8 mouse cellular contexts compared by ENCODE assay signal in the genomic region with DNA sequence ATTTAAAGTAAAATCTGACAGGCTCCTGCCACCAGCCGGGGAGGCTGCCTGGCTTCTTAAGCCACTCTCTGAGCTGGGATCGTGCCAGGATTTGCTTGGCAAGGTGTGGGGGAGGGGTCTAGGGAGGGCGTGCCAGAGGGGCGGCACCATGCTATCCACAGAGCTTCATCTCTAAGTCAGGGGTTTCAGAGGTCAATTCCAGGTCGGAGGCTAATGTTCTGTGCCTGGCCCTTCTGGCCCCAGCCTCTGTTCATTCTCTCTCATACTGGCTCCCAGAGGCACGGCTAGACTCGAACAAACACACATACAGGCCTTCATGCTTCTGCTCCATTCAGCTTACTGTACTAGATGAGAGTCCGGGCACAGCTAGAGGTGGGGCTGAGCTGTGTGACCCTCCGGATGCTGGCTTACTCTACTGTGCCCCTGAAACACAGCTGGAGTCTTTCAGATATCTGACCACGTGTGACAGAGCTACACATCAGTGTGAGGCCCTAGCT. TPM values are rescaled to one million over a fixed set of nuclear protein-coding genes. Genes with fewer than 3 reads are reported as not detected.
DNase-seq lines count a peak whose midpoint lies in the region; ATAC-seq and TF ChIP-seq lines count a peak whose summit lies in the region.

No protein-coding gene starts in this region.

- H3K27me3 ChIP-seq in lung, embryonic 16.5 days (ENCODE audit: control insufficient read depth, insufficient read depth, low read depth, low read length), result no peaks in the 10 kb centered on the region
- no peaks in the 10 kb centered on the region for H3K27me3 ChIP-seq in forebrain, postnatal 0 days (ENCODE audit: insufficient read depth, low read length)
- no peaks in the 10 kb centered on the region for H3K27me3 ChIP-seq in limb, embryonic 13.5 days
- H3K27me3 ChIP-seq in stomach, postnatal 0 days (ENCODE audit: control insufficient read depth, insufficient read depth, low read length), result no peaks in the 10 kb centered on the region

- no peak for TF ChIP-seq CTCF in lung, adult 2 months (IDR thresholded peaks at IDR 0.05; ENCODE audit: insufficient read depth, low read length)
- TF ChIP-seq CTCF in forebrain, postnatal 0 days (IDR thresholded peaks at IDR 0.05; ENCODE audit: low read depth), result no peak
- TF ChIP-seq CTCF in stomach, postnatal 0 days (IDR thresholded peaks at IDR 0.05; ENCODE audit: low read depth), result no peak
- no peak for TF ChIP-seq CTCF in left cerebral cortex, adult 2 months (IDR thresholded peaks at IDR 0.05)

- TF ChIP-seq POLR2A in lung, adult 2 months (IDR thresholded peaks at IDR 0.05; ENCODE audit: borderline replicate concordance, extremely low read depth, low read depth, low read length), result no peak

- intact Hi-C loops in left cerebral cortex, adult 2 months (cut with DNase I), result no loop called here

- no peaks in the 10 kb centered on the region; the same call in 1 of the 2 replicates for H3K4me1 ChIP-seq in lung, embryonic 16.5 days (replicated peaks; ENCODE audit: control insufficient read depth, insufficient read depth, low read length)
- H3K4me1 ChIP-seq in lung, adult 2 months (ENCODE audit: control insufficient read depth, insufficient read depth, low read length), result no peaks in the 10 kb centered on the region
- H3K4me1 ChIP-seq in forebrain, postnatal 0 days (ENCODE audit: insufficient read depth), result peaks cover 28% of the 10 kb centered on the region
- peaks cover 27% of the 10 kb centered on the region for H3K4me1 ChIP-seq in limb, embryonic 13.5 days
- no peaks in the 10 kb centered on the region for H3K4me1 ChIP-seq in stomach, postnatal 0 days (replicated peaks; ENCODE audit: control insufficient read depth, insufficient read depth)

- 13% methylated on average over 10 of the region's 10 CpGs for WGBS in lung, embryonic 16.5 days
- WGBS in lung, adult 2 months, result 25% methylated on average over 10 of the region's 10 CpGs
- 12% methylated on average over 10 of the region's 10 CpGs for whole genome bisulfite sequencing in forebrain, postnatal 0 days
- WGBS in limb, embryonic 13.5 days, result 17% methylated on average over 10 of the region's 10 CpGs
- WGBS in stomach, postnatal 0 days, result 20% methylated on average over 10 of the region's 10 CpGs

- ATAC-seq in lung, embryonic 16.5 days (ENCODE audit: low read depth), result peak; percentile 10; the same call in 1 of the 2 replicates
- ATAC-seq in forebrain, postnatal 0 days, result peak; percentile 32
- ATAC-seq in limb, embryonic 13.5 days (ENCODE audit: low FRiP score, low read depth), result peak; percentile 54; the same call in 1 of the 2 replicates
- no peak for ATAC-seq in stomach, postnatal 0 days (ENCODE audit: low FRiP score, low TSS enrichment)
- no peak for ATAC-seq in cerebellum, adult (ENCODE audit: insufficient number of reproducible peaks, low FRiP score, low TSS enrichment)

- H3K4me2 ChIP-seq in lung, embryonic 16.5 days (ENCODE audit: low read depth, low read length), result no peak overlapping the region
- H3K4me2 ChIP-seq in forebrain, postnatal 0 days (ENCODE audit: low read depth), result no peak overlapping the region
- no peak overlapping the region for H3K4me2 ChIP-seq in limb, embryonic 13.5 days (replicated peaks)
- H3K4me2 ChIP-seq in stomach, postnatal 0 days (replicated peaks; ENCODE audit: low read depth), result no peak overlapping the region

- H3K9me3 ChIP-seq in lung, embryonic 16.5 days (ENCODE audit: control insufficient read depth, low read length), result no peaks in the 10 kb centered on the region
- no peaks in the 10 kb centered on the region; the same call in 1 of the 2 replicates for H3K9me3 ChIP-seq in forebrain, postnatal 0 days (ENCODE audit: low read length)
- H3K9me3 ChIP-seq in limb, embryonic 13.5 days, result no peaks in the 10 kb centered on the region
- no peaks in the 10 kb centered on the region for H3K9me3 ChIP-seq in stomach, postnatal 0 days (ENCODE audit: control insufficient read depth, low read length)

- H3K9ac ChIP-seq in lung, embryonic 16.5 days (ENCODE audit: low read length), result no peak overlapping the region
- no peak overlapping the region for H3K9ac ChIP-seq in forebrain, postnatal 0 days
- no peak overlapping the region for H3K9ac ChIP-seq in limb, embryonic 13.5 days
- H3K9ac ChIP-seq in stomach, postnatal 0 days (ENCODE audit: low read length), result no peak overlapping the region

- H3K27ac ChIP-seq in lung, embryonic 16.5 days (ENCODE audit: low read length), result no peak overlapping the region
- H3K27ac ChIP-seq in forebrain, postnatal 0 days (ENCODE audit: low read depth, low read length), result peak overlapping the region; percentile 78
- H3K27ac ChIP-seq in limb, embryonic 13.5 days, result no peak overlapping the region
- no peak overlapping the region for H3K27ac ChIP-seq in stomach, postnatal 0 days (replicated peaks)
- H3K27ac ChIP-seq in left cerebral cortex, adult 2 months, result no peak overlapping the region

- H3K4me3 ChIP-seq in lung, embryonic 16.5 days (ENCODE audit: low read length), result no peak overlapping the region
- H3K4me3 ChIP-seq in lung, adult 2 months (replicated peaks; ENCODE audit: extremely low read depth, low read depth, low read length), result no peak overlapping the region
- no peak overlapping the region for H3K4me3 ChIP-seq in forebrain, postnatal 0 days (ENCODE audit: low read depth, low read length)
- no peak overlapping the region for H3K4me3 ChIP-seq in limb, embryonic 13.5 days
- H3K4me3 ChIP-seq in stomach, postnatal 0 days (ENCODE audit: low read depth, low read length), result no peak overlapping the region
- no peak overlapping the region for H3K4me3 ChIP-seq in left cerebral cortex, adult 2 months

- H3K36me3 ChIP-seq in lung, embryonic 16.5 days (ENCODE audit: control insufficient read depth, insufficient read depth, low read length), result no peaks in the 10 kb centered on the region
- H3K36me3 ChIP-seq in forebrain, postnatal 0 days (ENCODE audit: insufficient read depth), result no peaks in the 10 kb centered on the region
- no peaks in the 10 kb centered on the region for H3K36me3 ChIP-seq in limb, embryonic 13.5 days
- H3K36me3 ChIP-seq in stomach, postnatal 0 days (ENCODE audit: control insufficient read depth, insufficient read depth, low read length), result no peaks in the 10 kb centered on the region

- DNase-seq in lung, adult 2 months, result no peak
- DNase-seq in forebrain, postnatal 0 days, result peak; percentile 75
- peak; percentile 30 for DNase-seq in stomach, postnatal 0 days (ENCODE audit: low spot score)
- DNase-seq in left cerebral cortex, adult 2 months (ENCODE audit: extremely low spot score in 1 of 2, low spot score in 2 of 2), result no peak
- DNase-seq in cerebellum, postnatal 36 days, result no peak

- TF ChIP-seq EP300 in stomach, postnatal 0 days (optimal IDR thresholded peaks at IDR 0.05), result no peak

RNA-seq across cellular contexts. Expression of a gene that starts 44.9 kb away (rescaled TPM):
- 0.29 and 0.62 TPM in 2 replicates for polyA plus RNA-seq in lung, embryonic 16.5 days (2015; fragmentation: Nextera tagmentation; extraction: Ambion mirVana)
- 0.23 and 0.33 TPM in 2 replicates for polyA plus RNA-seq in lung, adult 2 months (2012; rRNA removed)
- 1.5 and 2.6 TPM in 2 replicates for total RNA-seq in forebrain, postnatal 0 days (2014; rRNA removed)
- 1.9 and 2.4 TPM in 2 replicates for polyA plus RNA-seq in forebrain, postnatal 0 days (2015; fragmentation: Nextera tagmentation; extraction: Ambion mirVana)
- 2.3 and 2.8 TPM in 2 replicates for polyA plus RNA-seq in limb, embryonic 13.5 days (2015; fragmentation: Nextera tagmentation; extraction: Ambion mirVana)
- polyA plus RNA-seq in stomach, postnatal 0 days (2015; fragmentation: Nextera tagmentation; extraction: Ambion mirVana), result 0.28 and 0.40 TPM in 2 replicates
- 1 to 10 TPM; 2.6 to 3.7 TPM for total RNA-seq in left cerebral cortex, adult 2 months (2021)

Comparison
In these comparisons a context has a peak if more than half of its experiments do, and no peak if none do; other contexts are left out.
1. ATAC-seq: peak in lung, embryonic 16.5 days (single experiment), forebrain, postnatal 0 days (single experiment) and limb, embryonic 13.5 days (single experiment); none in stomach, postnatal 0 days (single experiment) and cerebellum, adult (single experiment).
2. DNase-seq: peak in forebrain, postnatal 0 days (single experiment) and stomach, postnatal 0 days (single experiment); none in lung, adult 2 months (single experiment), left cerebral cortex, adult 2 months (0 of 2) and cerebellum, postnatal 36 days (0 of 2).